Mouse (Mus musculus) left cerebral cortex, postnatal 4 days (tissue): ENCODE data around the gene Hsd11b2. TPM values are rescaled to one million over a fixed set of nuclear protein-coding genes. Genes with fewer than 3 reads are reported as not detected.
A peak's percentile ranks its signal among the peaks of the same experiment; 100 is the strongest.

Experiments used
- DNase-seq: peaks from one replicate; pipeline ENCODE4 v3.0.0-alpha.2; 2022
- intact Hi-C: fragments of 180-260 bp; cut with DNase I; formaldehyde crosslinking; loops from one replicate; pipeline ENCODE4 v1.15.1; 2025
- total RNA-seq, 2 experiments: library from RNA; stranded (reverse); gene quantifications; 2 replicates each; pipeline ENCODE4 v1.2.3; 2021

Hsd11b2 gene
- total RNA-seq: not detected

DNA sequence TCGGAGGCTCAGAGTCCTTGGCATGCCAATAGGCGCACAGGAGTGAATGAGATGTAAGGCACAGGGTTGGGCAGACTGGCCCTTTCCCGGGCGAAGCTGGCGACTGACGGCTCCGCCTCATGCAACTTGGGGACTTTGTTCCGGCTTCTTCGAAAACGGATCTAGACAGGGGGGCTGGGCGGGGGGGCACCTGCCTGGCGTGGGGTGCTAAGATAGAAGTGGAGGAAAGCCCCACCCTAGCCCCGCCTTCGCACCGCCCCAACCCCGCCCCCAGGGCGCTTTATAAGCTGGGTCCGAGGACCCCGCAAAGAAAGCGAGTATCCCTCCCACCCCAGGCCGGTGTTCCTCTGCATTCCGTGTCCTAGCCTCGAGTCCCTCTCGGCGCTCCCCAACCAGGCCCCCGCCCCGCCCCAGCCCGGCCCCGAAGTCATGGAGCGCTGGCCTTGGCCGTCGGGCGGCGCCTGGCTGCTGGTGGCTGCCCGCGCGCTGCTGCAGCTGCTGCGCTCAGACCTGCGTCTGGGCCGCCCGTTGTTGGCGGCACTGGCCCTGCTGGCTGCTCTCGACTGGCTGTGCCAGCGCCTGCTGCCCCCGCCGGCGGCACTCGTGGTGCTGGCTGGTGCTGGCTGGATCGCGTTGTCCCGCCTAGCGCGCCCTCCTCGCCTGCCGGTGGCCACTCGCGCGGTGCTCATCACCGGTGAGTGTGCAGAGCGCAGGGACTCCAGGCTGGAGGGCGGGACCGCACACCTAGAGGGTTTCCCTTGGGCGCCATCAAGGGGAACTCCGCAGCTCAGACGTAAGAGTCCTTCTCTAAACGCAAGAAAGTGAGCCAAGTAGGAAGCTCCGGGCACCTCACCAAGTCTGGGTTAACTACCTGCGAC lies at the start of gene Hsd11b2:
TSS of gene Hsd11b2 (plus strand) at position 320 of the 878 bp plus-strand sequence.
- DNase-seq: peak; percentile 74
- intact Hi-C loops: no loop called here

DNA sequence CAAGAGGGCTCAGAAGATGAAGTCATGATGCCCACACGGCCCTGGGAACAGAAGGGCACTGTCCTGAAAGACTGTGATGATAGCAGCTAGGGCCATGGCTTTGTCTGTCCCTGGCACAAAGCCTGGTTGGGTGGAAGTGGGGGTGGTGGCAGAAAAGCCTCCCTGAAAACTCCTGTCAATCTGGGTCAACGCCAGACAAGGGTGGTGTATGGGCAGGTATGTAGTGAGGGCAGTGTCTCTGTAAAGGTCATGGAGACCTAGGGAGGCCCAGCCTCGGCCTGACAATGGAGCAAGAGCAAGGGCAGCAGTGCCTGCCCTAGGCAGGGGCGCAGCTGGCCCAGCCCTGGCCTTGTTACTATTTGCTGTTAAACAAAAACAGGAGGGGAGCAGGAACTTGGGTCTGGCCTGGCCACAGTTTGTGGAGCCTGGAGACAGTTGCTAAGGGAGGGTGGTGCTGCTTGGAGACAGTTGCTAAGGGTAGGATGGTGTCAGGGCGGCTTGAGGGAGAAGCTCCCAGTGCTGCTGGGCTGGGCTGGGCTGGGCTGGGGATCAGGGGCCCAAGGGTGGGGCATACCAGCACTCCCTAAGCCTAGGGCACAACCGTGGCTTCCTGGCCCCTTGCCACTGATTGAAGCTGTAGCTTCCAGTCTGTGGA lies 49.4 kb upstream of the Hsd11b2 start:
- intact Hi-C loops: no loop called here
- DNase-seq: peak; percentile 82

DNA sequence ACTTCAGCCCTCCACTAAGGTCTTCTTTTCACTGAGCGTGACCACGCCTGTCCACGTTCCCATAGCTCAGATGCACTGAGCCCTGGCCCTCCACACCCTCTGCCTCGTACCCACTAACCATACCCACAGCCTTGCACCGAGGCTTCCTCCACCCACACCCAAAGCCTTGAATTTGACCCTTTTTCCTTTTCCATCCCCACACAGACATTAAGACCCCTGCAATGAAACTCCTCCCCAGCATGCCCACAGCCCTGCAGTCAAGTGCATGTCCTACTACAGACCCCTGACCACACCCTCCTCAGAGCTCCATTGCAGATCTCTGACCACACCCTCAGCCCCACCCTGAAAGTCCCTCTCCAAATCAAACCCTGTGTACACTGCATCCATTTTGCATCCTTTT lies 48.7 kb upstream of the Hsd11b2 start:
- no peak for DNase-seq
- intact Hi-C loops: loop anchor here (10.0 kb wide), 1 partner anchor 105 kb away; no protein-coding TSS in a partner anchor

DNA sequence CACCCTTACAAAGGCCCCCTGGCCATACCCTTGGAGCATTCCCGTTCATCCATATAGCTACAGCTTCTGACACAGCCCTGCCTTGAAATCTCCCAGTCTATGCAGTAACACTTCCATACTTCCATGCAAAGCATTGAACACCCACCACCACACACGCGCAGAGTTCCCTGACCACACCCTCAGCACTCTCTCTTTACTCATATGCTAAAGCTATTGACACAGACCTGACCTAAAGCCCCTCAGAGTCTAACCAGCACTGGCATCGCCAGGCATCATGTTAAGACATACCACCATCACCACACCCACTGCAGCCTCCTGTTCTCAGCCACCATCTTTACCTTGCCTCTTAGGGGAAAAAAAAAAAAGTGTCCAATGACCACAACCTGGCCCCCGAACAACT lies 48.3 kb upstream of the Hsd11b2 start:
- DNase-seq: no peak
- intact Hi-C loops: loop anchor here (10.0 kb wide), 1 partner anchor 105 kb away; no protein-coding TSS in a partner anchor

DNA sequence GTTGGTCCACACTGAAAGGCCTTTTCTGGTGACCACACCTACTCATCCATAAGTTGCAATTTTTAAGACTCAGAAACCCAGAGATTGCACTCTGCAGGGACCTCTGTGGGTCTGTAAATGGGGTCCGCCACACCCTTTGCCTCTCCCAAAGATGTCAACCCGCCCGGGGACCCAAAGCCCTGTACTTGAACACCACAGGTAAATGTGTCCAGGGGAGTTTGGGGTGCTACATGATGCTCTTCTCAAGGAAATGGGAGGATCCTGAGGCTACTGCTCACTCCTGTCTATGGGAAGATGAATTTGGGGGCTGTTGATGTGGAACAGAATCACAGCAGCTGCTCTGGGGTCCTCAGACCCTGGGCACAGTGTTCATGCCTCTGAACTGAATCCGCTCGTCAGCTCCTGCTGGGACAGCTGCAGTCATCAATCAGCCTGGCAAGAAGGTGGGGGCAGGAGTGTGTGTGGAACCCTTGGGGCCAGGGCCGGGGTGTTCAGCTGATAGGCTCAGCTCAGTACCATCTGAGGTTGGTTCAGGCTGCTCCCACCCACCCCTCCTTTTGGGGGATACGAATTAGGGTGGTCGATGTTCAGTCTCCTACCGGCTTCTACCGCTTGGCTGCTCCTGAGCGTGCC lies 47.8 kb upstream of the Hsd11b2 start:
- DNase-seq: no peak
- intact Hi-C loops: loop anchor here (10.0 kb wide), 1 partner anchor 106 kb away; no protein-coding TSS in a partner anchor

DNA sequence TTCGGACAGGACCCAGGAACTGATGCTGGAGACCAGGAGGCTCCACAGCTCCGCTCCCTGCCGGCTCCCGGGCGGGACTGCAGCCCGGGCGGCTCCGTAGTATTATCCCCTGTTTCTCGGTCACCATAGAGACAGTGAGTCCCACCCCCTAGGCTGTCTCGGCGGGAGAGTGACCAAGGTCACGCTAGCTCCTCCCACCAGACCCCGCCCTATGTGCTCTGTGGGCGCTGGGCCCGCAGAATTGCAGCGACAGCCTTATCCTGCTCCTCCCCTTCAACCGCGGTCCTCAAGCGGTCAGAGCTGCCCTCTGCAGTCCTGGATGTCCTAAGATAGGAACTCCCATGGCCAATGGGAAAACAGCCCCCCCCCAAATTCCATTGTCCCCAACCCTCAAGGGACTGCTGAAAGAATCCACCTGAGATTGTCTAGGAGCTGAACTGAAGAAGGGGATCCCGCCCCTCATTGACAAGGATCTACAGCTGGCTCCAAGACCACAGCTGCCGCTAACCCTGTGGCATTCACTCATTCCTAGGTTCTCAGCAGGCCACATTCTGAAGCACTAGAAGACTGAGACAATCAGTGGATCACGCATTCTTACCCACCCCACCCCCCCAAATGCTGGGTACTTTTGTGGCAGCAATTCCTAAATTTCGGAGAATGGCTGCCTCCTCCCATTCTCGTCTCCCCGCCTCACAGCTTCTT lies 47.1 kb upstream of the Hsd11b2 start, which contains the start of gene Tppp3:
TSS of gene Tppp3 (minus strand) at position 213 of the 702 bp plus-strand sequence.
- intact Hi-C loops: loop anchor here (10.0 kb wide), 1 partner anchor 107 kb away; no protein-coding TSS in a partner anchor

DNA sequence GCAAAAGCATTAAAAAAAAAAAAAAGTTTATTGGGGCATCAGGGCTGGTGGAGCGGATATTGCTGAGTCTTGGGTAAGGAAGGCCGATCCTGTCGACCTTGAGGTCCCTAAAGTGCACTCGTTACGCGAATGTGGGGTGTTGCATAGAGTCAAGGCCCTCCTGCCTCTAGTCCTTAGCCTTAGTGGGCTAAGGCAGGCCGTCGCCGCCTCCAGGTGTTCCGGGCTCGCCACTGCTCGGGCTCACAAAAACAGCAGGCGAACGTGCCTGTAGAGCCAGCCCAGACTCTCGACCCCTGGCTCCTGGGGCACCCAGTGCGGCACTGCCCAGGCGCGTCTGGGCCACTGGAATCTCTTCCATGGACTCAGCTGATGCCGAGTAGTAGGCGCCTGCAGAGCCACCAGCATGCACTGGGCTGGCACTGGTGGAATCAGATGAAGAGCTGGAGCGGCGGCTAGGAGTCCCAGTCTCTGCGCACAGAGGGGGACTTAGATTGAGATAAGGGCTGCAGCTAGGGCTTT lies 46.1 kb upstream of the Hsd11b2 start:
- intact Hi-C loops: loop anchor here (10.0 kb wide), 1 partner anchor 108 kb away; no protein-coding TSS in a partner anchor
- DNase-seq: no peak

More for the DNA sequence above, 47.1 kb upstream of the Hsd11b2 start, which contains the start of gene Tppp3:
- DNase-seq: peak; percentile 92

DNA sequence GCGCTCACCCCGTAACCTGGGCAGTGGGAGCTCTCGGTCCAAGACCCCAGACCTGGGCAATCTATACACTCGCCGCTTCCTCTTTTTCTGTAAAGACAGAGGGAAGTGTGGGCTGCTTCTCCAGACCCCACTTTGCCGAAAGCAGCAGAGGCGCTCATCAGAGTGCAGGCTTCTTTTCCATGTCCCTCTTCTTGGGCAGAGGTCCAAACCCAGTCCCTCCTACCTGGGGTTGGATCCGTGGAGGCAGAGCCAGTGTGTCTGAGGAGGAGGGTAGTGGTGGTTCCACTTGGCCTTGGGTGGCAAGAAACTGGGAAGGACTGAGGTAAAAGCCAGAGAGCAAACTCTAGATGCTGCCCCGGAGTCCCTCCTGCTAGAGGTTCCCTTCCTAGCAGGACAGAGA lies 45.6 kb upstream of the Hsd11b2 start:
- no peak for DNase-seq
- intact Hi-C loops: loop anchor here (10.0 kb wide), 1 partner anchor 108 kb away; no protein-coding TSS in a partner anchor

DNA sequence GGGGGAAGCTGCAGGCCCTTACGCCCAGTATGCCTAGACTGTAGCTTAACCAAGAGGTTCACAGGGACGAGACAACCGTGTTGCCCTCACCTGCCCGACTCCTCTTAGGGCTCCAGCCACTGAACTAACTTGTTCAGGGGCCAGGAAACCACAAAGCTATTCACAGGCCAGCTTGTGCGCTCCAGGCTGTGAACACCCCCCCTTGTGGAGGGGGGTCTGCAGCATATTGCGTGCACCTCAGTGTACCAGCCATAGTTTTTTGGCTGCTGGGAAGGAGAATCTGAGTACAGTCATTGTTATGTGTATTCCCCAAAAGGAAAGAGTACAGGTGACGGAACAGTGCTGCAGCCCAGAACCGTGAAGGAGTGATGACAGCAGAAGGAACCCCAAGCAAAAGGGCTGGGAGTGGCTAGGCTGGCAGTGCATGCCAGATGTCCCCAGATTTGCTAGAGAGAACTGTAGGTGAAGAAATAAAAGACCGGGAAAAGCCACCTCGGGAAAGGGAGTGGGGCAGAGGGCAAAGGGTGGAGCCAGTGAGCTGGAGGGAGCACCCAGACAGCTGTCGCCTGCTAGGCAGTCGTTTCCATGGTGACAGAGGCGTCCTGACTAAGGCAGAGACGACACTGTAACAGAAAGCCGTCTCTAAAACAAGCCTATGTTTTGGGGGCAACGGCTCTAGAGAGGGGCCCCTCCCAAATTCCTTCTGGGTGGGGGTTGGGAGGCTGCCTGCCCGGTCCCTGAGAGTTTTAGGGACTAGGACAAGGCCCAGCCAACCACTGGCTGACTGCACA lies 44.5 kb upstream of the Hsd11b2 start:
- intact Hi-C loops: loop anchor here (10.0 kb wide), 1 partner anchor 109 kb away; no protein-coding TSS in a partner anchor
- DNase-seq: no peak

DNA sequence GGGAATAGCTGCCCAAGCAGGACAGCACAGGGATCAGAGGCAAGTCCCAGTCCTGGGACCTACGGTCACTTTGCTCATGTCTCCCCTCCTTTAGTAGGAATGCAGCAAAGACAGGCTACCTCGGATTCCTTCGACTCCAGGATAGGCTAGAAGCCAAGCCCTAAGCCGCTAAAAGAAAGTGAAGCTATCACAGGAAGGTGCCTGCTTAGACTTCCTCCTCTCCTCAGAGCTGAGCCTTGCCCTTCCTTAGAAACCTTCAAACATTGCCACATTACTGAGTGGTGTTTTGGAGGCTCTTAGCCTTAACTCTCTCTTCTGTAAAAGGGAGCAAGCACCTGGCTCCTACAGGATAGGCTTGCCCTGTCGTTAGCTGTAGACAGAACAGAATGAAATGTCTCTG lies 43.9 kb upstream of the Hsd11b2 start:
- intact Hi-C loops: loop anchor here (10.0 kb wide), 1 partner anchor 110 kb away; no protein-coding TSS in a partner anchor

DNA sequence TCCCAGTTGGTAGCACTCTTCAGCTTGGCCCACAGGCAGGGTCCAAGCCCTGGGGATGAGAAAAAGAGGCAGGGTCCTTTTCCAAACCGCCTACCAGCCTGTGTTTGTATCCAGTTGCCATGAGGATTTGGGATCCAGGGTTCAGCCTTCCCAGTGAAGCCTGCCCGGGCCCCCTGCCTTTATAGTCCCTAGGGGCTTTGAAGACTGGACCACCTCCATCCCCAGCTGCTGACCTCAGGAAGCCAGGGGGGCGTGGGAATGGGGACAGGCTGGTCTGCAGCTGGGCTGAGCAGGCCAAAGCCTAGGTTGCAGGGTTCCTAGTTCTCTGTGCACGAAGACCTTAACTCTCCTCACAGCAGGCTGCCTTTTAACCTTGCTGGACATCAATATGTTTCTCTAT lies 43.3 kb upstream of the Hsd11b2 start:
- no peak for DNase-seq
- intact Hi-C loops: loop anchor here (10.0 kb wide), 1 partner anchor 110 kb away; no protein-coding TSS in a partner anchor

More for the DNA sequence above, 43.9 kb upstream of the Hsd11b2 start:
- DNase-seq: no peak

DNA sequence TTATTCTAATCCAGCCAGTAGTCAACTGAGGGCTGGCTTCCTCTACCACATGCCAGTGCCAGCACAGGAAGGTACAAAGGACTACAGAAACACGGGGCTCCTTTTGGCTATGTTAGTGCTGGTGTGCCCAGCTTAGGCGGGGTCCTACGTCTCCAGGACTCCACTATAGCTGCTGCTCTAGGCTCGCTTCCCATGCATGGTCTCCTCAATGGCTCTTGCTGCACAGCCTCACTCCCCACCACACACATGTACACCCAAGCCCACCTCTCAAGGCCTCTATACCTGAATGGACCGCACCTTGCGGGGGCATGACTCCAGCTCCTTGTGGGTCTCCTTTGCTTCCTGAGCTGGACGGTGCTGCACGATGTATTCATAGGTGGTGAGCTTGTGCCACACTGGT lies 42.8 kb upstream of the Hsd11b2 start:
- no peak for DNase-seq
- intact Hi-C loops: loop anchor here (10.0 kb wide), 1 partner anchor 111 kb away; no protein-coding TSS in a partner anchor

DNA sequence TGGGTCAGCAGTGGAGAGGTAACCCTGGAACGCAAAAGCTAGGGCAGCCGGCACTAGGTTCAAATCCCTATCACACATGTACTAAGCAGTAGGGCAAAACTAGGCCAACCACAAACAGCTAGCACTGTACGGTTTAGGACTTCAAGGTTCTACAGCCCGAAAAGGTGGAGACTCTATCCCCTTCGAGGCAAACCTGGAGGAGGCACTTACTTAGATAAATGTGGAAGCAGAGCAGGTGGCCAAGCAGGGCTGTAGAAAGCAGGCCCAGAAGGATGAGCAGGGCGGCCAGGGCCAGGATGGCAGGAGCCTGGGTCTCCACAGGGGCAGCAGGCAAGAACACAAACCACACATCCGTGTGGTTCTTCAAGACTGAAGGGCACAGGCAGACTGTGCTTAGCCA lies 42.4 kb upstream of the Hsd11b2 start:
- intact Hi-C loops: loop anchor here (10.0 kb wide), 1 partner anchor 111 kb away; no protein-coding TSS in a partner anchor
- DNase-seq: no peak

DNA sequence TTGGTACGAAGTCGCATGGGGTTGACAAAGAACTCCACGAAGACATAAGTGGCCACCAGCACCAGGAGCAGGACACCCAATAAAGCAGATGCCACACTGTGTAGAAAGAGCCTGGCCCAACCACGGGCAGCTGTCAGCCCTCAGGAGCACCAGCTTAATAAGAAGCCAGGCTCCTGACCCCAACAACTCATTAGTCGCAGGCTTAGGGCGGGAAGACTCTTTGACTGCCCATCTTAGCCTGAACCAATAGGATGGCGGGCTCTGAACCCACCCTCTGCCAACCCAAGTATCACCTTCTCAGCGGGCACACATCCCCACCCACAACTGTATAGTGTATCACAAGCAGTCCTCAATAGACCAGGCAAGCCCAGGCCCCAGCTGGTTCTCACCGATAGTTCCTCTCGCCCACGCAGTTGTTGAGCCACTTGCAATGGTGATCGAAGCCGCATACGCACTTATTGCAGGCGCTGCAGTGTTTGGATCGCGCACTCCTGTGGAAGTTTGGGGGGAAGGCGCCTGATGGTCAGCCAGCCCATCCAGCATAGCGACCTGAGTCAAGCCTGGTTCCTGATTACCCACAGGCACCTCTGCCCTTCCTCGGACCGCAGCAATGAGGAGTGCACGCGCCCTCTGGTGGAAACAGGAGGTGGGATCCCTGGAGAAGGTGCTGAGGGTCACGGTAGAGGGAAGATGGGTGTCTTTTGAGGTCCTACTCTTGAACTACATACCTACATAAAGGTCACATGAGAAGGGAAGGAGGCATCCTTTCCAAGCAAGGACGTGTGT lies 41.7 kb upstream of the Hsd11b2 start:
- intact Hi-C loops: loop anchor here (10.0 kb wide), 1 partner anchor 112 kb away; no protein-coding TSS in a partner anchor

DNA sequence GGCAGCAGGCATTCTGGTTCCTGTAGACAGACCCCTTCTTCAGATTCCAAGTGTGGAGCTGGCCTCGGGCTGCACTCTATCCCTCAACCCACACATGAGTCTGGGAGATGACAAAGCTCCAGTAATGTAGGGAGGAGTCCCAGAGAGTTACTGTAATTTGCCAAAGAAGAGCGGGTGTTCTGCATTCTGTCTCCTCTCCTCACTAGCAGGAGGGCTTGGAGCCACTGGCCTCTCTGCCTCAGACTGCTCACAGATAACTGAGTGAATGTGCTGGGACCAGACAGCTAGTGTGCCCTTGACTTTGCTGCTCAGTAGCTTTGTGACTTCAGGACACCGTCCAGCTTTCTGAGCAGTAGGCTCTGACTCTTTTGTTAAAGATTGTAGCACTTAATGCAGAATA lies 40.8 kb upstream of the Hsd11b2 start:
- no peak for DNase-seq
- intact Hi-C loops: loop anchor here (10.0 kb wide), 1 partner anchor 113 kb away; no protein-coding TSS in a partner anchor

More for the DNA sequence above, 41.7 kb upstream of the Hsd11b2 start:
- DNase-seq: peak; percentile 76

DNA sequence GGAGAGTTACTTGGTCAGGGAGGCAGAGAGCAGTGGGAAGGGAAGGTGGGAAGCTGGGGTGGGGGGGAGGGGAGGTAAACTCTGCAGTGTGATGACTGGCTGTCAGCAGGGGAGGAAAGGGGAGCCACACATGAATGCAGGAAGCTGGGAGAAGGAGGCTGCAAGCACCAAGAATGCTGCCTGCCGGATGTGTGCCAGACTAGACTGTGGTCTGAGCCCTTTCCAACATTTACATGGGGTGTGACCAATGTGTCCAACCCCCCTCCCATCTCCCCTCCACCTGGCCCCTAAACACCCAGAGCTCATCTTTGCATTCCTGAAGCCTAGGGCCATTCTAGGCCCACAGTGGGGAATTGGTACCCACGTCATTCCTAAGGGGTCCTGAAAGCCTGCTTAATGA lies 37.5 kb upstream of the Hsd11b2 start:
- intact Hi-C loops: no loop called here
- DNase-seq: no peak

DNA sequence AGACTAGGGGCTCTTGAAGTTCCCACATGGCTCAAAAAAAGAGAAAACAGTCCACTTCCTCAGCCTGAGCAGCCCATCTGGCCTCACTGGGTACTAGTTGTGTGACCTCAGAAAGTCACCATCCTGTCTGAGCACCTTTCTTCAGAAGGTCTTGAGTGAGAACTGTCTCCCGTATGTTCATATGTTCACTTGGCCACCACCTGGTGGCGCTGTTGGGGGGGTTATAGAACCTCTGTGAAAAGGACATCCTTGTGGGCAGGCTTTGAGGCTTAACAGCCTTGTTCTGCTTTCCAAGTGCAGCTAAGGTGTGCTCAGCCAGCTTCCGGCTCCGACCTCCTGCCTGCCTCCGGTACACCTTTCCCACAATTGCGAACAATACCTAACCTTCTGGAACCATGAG lies 37.1 kb upstream of the Hsd11b2 start:
- intact Hi-C loops: no loop called here
- DNase-seq: peak; percentile 64

DNA sequence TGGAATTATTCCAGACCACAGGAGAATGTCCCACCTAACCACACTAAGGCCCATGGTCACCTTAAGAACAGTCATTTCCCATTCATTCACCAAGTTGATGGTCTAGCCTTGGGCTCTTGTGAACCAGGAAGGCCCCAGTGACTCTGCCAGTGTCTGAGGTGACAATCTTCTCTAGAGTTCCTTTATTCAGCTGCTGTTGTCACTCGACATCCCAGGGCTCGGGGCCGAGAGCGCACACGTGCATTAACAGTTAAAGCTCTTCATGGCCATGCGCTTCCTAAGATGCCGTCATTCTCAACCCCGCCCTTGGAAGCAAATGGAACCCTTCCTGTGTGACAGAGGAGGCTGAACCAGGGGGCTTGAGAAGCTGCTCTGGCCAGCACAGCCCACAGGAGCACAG lies 36.4 kb upstream of the Hsd11b2 start:
- intact Hi-C loops: no loop called here
- no peak for DNase-seq
